Mouse (Mus musculus): ENCODE results near the gene Rab27a. TPM values are rescaled to one million over a fixed set of nuclear protein-coding genes. Genes with fewer than 3 reads are reported as not detected.

The Rab27a gene
- 10 to 100 TPM; 12.7 to 17.2 TPM for total RNA-seq (2021)

DNA sequence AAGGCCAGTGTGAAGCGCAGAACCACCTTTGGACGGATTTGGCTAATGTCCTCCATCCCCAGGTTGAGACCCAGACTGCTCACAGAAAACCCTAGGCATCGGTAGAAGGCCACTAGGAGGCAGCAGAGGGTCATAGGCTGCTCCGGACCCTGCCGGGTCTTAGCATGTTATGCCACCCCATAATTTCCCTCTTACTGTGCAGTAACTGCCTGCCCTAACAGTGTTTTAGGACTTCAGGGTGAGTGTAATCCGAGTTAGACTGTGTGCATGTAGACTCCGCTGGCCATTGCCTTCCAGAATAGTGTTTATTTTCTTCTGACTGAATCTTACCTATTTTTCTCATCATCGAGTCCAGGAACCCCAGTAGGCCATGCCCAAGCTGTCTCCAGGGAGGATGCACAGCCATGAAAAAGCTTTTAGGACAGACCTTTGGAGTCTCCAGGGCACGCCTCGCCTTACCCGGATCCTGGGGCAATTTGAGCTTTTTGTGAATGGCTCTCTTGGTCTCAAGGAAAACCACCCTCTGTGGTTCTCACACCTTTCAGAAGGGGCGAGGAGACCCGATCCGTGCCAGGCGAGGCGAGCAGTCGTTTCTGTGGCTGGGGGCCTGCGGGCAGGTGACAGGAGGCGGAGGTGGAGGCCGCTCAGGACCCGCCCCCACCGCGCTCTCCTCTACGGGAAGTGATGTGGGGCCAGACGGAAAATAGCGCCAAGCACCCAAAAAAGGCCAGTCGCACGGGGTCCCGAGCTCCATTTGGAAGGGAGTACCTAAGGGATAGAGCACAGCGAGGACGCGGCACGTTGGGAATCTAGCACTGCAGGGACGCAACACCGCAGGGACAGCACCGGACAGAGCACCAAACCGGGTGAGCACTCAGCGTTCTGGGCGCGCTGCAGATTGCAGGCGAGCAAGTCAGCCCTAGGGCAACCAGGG is at the start of gene Rab27a:
Gene Rab27a, plus strand, starts transcription at position 709 of the 934 bp plus-strand sequence.
- DNase-seq: peak; percentile 72 to 75

- DNase-seq: no peak
Observed at GRCm38 (mm10) chr9:72996167-72996566, 48.5 kb upstream of the Rab27a start.

- DNase-seq: no peak
Observed at GRCm38 (mm10) chr9:72996806-72997205, 47.8 kb upstream of the Rab27a start.

GRCm38 (mm10) chr9:73000487-73000886 is 44.2 kb upstream of the Rab27a start:
- DNase-seq: no peak

DNA sequence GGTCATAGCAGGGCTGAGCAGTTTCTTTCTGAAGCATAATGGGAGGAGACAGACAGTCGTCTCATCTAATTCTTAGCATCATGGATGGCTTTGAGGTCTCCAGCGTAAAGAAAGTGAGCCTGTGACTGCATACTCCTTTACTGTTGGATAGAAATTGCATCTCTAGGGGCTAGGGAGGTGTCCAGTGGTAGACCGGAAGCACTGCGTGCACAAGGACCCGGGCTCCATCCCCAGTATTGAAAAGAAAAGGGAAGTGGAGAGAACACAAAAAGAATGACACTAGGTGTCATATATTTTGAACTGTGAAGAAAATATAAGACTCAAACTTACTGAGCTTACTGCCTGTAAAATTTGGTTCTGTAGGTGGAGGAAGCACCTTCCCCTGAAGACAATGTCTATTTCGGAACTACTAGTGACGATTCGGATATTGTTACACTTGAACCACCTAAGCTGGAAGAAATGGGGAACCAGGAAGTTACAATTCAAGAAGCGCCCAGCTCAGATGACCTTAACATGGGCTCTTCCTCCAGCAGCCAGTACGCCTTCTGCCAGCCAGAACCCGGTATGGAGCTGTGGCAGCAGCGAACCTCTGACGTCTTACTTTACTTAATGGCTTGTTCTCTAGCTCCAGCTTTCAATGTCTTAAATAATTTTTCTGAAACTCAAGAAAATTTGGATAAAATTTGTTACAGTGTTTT is 43.2 kb upstream of the Rab27a start:
- DNase-seq: no peak

- DNase-seq: no peak
Observed at GRCm38 (mm10) chr9:73002177-73002576, 42.5 kb upstream of the Rab27a start.

GRCm38 (mm10) chr9:73004076-73004475 is 40.6 kb upstream of the Rab27a start:
- DNase-seq: no peak

DNA sequence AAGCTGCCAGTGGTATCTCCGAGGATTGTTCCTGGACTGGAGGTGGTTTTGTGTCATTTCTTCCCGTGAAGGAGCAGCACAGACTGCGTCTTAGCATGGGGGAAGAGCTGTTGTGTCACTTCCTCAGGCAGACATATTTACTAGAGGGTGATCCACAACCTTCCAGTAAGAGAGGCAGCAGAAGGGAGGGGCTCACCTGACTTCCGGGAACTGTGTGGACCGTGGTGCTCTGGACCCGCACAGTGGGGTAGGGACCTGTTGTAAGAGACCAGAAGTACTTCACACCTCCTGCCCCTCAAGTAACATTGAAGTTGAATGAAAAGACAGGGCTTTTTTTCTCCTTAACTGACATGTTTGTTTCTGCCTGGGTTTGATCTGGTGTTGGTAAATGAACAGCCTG is 39.5 kb upstream of the Rab27a start:
- no peak for DNase-seq

DNA sequence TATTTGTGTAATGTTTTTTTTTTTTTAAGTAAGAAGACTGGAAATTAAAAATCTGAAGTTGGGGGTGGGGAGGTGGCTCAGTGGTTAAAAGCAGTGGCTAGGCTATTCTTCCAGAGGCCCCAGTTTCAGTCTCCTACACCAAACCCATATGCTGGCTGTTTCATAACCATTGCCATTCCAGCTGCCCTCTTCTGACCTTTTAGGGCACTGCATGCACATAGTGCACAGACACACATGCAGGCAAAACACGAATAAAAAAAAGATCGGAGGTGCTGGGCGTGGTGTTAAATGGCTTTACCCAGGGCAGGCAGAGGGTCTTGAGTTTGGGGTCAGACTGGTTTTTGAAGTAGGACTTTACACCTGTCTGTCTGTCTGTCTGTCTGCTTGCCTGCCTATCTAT is 38.5 kb upstream of the Rab27a start:
- no peak for DNase-seq

DNA sequence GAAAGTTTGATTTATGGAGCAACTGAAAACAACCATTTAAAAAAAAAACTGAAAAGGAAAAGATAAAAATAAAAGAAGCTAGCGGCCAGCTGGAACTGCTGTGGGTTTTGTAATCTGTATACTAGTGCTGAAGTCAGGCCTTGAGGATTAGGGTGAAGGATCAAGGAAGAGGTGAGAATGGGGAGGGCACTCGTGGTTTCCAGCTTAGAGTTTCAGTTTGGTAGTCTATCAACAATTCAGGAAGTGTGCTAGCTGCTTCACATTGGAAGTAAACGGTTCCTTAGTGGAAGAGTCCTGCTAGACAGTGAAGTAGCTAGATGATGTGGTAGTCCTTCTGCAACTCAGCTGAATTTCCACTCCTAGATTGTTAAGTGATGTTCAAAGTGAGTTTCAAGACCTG is 36.3 kb upstream of the Rab27a start:
- no peak for DNase-seq

DNA sequence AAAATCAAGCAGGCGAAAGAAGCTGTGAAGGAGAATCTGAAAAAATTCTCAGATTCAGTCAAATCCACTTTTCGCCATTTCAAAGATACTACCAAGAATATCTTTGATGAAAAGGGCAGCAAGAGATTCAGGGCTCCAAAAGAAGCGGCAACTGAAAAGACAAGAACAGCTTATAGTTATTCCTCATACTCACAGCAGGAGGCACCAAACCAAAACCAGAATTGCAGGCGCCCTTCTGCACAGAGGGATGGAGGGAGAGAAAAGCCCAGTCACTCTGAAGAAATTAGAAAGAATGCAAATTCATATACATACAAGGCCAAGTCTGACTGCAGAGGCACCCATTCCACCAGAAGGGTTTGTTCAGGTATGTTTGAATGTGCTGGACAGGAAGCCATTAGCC is 32.0 kb upstream of the Rab27a start:
- DNase-seq: no peak

- peak; percentile 15 to 38 for DNase-seq
Observed at GRCm38 (mm10) chr9:73014724-73015123, 29.9 kb upstream of the Rab27a start.

DNA sequence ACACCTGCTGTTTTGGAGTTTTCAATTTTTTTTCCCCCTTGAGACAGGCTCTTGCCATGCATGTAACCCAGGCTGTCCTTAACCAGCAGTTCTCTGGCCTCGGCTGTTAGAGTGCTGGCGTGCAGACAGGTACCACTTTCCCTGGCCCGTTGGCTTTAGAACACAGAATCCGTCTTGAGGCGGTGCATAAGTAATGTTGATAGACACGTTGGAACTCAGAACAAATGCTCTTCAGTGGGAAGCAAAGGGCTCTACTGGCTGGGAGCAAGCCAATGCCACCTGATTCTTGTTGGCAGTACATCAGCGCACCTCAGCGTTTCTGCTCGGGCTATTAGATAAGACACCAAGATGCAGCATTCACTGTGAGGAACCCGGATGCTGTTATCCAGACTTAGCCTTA is 24.8 kb upstream of the Rab27a start:
- no peak for DNase-seq

GRCm38 (mm10) chr9:73020566-73021097 is 24.0 kb upstream of the Rab27a start:
- DNase-seq: no peak

DNA sequence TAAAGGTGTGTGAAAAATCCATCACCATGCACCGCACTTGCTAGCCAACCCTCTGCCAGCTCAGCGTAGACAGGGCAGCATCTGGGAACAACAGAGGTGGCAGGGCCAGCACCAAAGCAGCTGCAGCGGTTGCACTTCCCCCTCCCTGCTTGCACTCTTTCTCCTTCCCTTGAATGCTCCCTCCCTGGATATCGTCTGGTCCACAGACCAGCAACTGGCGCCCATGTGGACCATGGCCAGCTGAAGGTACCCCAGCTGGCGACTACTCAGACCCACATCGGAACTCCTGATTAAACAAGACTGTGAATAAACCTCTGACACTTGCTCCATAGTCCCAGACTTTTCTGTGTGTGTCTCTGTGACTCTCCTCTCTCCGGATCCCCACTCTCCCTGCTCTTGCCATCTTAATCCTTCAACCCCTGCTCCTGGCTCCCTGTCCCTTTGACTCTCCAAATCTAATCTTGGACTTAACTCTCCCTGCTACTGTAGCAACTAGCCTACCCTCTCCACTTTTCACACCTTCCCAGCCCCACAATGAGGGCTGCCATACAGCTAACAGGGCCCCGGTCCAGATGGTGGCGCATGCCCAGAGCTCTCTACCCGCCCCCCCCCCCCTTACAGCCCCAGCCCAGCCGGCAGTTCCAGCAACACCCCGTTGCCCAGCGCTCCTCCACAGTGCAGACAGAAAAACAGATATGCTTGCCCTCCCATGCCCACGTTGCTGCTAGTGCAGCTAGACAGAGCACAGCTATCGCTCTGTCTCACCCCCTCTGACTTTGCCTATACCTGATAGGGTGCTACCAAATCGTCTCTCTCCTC is 18.6 kb upstream of the Rab27a start:
- DNase-seq: peak in 1 of 2 experiments; percentile 39

- no peak for DNase-seq
Observed at GRCm38 (mm10) chr9:73030443-73030842, 14.2 kb upstream of the Rab27a start.

GRCm38 (mm10) chr9:73031421-73031820 is 13.2 kb upstream of the Rab27a start:
- DNase-seq: no peak

DNA sequence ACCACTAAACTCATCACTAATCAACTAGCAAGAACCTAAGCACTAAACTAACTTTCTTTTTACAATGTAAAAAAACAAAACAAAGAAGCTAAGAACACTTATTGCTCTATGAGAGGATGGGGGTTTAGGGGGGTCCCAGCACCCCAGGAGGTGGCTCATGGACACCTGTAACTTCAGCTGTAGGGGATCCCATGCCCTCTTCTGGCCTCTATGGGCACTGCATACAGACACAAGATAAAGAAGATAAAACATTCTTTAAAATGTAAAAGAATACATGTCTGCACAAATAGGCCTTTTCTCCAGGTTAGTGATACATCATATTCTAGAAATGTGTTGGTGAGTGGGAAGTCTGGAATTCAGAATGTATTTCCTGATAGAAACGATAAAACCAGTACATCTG is 11.2 kb upstream of the Rab27a start:
- no peak for DNase-seq

DNA sequence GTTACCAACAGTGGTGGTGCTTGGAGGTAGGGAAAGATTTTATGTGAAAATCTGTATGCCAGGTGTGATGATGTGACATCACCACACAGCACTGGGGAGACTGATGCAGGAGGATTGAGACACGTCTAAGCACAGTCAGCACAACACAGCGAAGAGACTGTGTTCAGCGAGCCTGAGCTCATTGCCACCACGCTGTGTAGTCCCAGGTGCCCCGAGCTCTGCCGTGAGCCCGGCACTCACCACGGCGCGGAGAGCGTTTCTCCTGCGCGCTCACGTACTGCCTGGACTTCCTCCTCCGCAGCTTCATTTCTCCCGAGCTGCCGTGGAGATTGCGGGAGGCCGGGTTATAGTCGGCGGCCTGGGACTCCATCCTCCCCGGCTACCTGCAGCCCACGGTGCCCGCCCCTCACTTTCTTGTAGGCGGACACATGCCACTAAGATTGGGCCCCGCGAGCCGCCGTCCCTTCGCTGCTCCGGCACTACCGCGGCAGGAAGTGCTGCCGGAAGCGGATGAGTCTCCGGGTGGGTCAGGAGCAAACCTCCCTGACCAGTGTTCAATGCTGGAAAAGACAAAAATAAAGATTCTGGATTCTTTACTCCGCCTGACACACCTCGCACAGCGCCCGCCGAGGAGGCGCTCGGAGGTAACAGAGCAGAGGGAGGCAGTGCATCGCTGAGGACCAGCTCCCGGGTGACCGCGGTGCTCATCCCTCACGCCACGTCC is 5.3 kb upstream of the Rab27a start:
- peak; percentile 90 to 93 for DNase-seq

DNA sequence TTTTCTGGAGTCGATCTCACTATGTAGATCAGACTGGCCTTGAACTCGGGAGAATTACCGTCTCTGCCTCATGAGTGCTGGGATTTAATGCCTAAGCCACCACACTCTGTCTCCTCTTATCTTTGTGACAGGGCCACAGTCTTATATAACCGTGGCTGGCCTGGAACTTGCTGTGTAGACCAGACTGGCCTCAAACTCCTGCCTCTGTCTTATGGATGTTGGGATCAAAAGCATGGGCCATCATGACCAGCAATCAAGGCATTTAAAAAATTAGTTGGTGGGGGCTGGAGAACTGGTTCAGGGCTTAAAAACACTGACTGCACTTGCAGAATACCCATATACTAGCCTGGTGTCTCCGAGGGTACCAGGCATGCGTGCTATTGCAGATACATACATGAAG is 4.6 kb upstream of the Rab27a start, which contains the start of gene Pigb:
Gene Pigb, minus strand, starts transcription at position 299 of the 400 bp plus-strand sequence.
- no peak for DNase-seq

DNA sequence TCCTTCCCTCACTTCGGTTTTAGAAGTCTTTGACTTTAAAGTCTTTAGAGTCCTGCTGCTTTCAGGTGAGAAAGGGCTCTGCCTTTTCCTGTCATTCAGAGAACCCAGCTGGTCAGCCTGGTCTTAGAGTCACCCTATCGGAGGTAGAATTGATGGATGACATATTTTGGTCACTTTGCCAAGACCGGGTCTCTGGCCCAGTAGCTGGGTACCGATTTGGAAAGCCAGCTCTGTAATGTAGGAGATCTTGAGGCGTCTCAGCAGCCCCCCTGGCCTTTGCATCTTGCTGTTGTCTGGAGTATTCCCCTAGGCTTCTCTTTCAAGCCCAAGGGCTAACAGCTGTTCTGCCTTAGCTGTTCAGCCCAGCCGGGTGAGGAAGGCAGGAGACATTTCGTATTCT is 550 bp downstream of the Rab27a start:
- DNase-seq: no peak

DNA sequence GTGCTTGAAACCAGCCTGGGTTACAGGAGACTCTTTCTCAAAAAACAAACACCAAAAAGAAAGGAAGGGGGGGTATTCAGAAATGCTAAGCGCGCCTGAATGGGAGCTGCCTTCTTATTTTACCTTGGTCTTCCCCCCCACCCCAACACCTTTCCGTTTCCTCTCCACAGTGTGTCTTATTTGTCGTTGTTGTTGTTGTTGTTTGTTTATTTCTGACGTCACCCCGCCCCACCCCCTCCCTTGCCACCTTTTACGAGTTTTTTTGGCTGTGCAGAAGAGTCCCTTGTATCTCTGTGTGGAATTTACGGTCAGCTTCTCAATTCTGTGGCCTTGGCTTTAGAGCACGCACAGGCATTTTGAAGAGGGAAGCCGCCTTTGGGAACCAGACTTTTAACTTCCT is 1.1 kb downstream of the Rab27a start:
- no peak for DNase-seq
